Mouse (Mus musculus) WW6 (cell line): ENCODE measurements around the gene Slc31a1.

Source experiments
- DNase-seq: peaks from one replicate; pipeline ENCODE4 v3.0.0-alpha.2; 2013; ENCODE audit warnings: low read depth, low spot score

The Slc31a1 gene

DNA sequence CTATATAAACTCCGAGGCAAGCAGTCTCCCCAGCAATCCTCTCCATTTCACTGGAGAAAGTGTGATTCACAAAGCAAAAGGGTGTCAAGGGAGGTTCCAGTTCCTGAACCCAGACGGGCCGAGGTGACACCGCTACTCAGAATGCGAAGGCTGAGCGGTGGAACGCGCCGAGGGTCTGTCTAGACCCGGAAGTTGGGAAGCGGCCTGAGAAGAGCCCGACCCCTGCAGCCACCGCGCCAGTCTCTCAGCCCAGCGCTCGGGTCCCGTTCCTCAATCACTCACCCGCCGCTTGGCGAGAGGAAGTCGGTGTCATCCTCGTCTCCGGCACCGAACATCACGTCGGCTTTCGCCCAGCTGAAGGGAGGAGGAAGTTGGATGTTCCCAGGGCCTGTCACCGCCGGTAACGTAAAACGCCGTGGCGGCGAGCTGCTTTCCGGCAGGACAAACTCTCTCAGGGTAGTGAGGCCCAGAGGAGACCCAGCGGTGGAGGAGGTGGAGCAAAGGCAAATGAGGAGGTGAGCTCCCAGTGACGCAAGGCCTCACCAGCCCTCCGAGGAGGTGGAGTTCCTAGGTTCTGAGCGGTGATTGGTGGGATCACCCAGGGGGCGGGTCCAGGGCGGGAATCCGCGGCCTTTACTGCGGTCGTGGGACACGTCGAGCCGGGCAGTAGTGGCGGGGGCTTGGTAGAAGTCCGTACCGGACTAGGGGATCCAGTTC, at the start of gene Slc31a1, which contains the start of gene Fkbp15:
Gene Slc31a1 (plus strand): TSS at position 640 of the 717 bp plus-strand sequence.
Gene Fkbp15 (minus strand): TSS at position 461 of the 717 bp plus-strand sequence.
- peak; percentile 97 for DNase-seq

DNA sequence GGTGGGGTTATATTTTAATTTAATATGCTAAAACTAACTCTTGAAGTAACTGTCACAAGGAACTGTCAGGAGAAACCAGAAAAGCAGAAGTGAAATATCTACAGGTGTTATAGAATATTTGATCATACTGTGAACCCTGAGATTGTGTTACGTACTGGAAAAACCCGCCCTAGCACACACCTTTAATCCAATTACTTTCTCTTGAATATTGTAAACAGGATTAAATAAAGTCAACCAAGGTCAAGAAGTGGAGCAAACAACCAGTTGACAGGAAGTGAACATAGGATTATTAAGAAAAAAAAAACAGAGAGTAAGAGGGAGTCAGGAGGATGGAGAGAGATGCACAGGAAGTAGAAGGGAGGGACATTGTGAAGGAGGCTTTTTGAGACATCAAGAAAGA, 47.7 kb upstream of the Slc31a1 start:
- DNase-seq: no peak

- no peak for DNase-seq
These were observed 46.8 kb upstream of the Slc31a1 start for GRCm38 (mm10) chr4:62313641-62314211.

GRCm38 (mm10) chr4:62314516-62314915, 46.0 kb upstream of the Slc31a1 start:
- DNase-seq: no peak

DNA sequence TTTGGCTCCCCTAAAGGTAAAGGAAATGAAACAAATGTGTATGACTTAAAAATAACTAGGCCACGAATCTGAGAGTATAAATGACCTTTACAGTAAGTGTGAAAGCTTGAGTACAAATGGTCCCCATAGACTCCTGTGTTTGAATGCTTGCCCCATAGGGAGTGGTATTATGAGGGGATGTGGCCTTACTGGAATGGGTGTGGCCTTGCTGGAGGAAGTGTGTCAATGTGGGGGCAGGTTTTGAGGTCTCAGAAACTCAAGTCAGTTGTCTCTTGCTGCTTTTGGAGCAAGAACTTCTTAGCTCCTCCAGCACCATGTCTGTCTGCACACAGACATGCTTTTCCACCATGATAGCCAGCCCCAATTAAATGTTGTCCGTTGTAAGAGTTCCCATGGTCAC, 44.1 kb upstream of the Slc31a1 start:
- DNase-seq: no peak

DNA sequence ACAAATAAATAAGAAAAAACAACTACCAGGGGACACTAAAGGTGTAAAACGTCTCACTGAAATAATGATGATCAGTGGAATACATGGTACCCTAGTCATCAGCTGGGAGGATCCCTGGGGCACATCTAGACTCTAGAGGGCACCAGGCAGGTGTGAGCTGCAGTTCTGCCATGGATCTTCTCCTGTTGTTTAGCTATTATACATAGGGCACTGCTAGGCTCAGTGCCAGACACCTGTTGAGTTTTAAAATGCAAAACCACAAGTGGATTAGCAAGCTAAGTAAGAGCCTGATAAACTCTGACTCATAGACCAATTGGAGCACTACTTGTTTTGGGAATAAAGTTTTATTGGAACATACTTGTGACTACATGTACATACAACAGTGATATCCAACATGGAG, 42.2 kb upstream of the Slc31a1 start:
- DNase-seq: no peak

- DNase-seq: no peak
These were observed 37.8 kb upstream of the Slc31a1 start for GRCm38 (mm10) chr4:62322684-62323083.

- no peak for DNase-seq
These were observed 34.4 kb upstream of the Slc31a1 start for GRCm38 (mm10) chr4:62326111-62326510.

GRCm38 (mm10) chr4:62328941-62329660, 31.4 kb upstream of the Slc31a1 start:
- DNase-seq: no peak

GRCm38 (mm10) chr4:62331977-62332376, 28.6 kb upstream of the Slc31a1 start:
- DNase-seq: no peak

DNA sequence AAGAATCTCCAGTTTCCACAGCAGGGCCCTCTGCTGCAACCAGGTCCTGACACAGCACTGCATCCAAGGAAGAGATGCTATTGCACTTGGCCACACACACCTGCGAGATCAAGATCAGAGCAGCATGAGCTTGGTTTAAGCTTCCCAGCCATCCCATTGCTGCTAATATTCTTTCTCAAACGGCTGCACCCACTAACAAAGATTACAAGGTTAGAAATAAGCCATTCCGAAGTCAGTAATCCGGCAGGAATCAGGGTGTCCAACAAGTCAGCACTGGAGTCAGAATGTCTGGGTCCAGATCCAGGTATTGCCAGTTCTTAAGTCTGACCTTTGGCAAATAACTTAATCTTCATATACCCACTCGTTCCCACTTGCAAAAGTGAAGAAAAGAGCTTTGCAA, 22.0 kb upstream of the Slc31a1 start:
- no peak for DNase-seq

GRCm38 (mm10) chr4:62344000-62344399, 16.5 kb upstream of the Slc31a1 start:
- DNase-seq: no peak

DNA sequence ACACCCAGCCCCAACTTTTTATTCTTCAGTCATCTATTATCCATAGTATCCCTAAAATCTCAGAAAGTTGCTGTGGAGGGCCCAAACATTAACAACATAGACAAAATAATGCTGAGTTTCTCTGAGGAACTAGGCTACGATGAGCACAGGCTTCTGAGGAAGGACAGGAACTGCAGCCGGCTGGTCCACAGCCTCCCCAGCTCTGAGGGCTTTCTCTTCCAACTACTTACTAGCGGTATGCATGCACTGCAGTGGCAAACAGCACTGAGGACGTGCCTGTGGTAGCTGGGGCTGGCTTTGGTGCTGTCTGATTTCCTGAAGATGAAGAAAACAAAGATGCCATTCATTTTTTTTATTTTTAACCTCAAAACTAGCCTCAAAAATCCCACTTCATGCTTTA, 14.7 kb upstream of the Slc31a1 start:
- DNase-seq: no peak

DNA sequence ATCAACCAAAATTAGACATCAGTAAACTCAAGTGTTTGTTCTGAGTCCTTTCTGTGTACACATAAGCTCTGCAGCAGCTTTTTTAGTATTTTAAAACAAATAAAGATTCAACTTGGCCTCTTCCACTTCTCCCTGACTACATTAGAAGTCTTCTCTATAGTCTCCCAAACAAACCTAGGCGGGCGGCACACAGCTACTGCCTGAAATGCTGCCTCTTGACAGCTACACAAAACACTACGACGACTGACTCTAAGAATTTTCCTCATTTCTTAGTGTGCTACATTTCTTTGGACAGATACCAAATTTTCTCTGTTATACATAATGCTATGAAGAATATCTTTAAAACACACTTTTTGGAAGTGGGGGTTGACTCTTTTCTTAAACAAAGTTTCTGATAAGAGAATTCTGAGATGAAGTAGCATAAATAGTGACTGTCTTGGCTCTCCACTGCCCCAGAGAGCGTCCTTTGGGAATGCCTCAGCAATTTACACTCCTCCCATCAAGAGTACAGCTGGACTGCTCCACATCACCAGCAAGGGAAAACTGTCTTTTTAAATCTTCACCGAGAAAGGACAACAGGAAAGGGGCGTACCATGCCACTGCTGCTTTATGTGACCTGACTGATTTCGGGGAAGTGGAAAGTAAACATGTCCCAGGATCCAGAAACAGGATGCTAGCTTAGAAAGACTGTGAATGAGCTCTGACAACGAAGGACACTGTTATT, 12.8 kb upstream of the Slc31a1 start:
- DNase-seq: no peak

- DNase-seq: no peak
These were observed 12.2 kb upstream of the Slc31a1 start for GRCm38 (mm10) chr4:62348329-62348705.

- no peak for DNase-seq
These were observed 11.2 kb upstream of the Slc31a1 start for GRCm38 (mm10) chr4:62349371-62349770.

DNA sequence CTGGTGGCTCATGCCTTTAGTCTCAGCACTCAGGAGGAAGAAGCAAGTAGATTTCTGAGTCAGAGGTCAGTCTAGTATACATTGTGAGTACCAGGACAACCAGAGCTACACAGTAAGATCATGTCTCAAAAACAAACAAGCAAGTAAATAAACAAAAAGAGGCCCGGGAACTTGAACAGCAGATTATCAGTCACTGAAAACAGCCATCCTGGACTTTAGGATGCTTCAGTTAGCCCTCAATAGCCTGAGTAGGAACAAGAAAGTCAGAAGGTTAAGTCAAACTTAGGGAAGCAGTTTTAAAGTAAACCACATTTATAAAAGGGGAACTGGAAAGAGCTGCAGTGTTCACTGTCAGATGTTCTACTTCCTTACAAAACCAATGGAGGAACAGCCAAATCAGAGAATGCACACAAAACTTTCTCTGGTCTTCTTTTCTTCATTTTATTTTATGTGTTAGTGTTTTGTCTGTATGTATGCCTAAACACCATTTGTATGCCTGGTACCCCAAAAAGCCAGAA, 2.8 kb upstream of the Slc31a1 start:
- DNase-seq: no peak

GRCm38 (mm10) chr4:62359256-62359775, 1.2 kb upstream of the Slc31a1 start:
- no peak for DNase-seq

GRCm38 (mm10) chr4:62360805-62361455, 403 bp downstream of the Slc31a1 start:
- DNase-seq: no peak

DNA sequence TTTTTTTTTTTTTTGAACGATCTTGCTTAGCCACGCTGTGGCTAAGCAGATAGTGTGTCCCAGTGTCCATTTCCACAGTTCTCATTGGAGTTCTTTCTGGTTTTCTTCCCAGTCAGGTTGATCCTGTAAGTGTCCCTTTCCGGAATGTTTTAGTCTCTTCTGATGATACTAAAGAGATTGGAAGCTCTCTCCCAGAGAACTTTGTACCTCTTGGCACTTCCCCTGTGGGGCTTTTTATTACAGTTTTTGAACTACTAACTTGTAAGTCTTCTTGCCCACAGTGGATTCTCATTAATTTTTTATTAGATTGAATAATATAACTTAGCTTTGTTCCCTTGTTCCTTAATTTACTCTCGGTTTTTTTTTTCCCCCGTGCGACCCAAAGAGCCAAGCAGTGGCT, 1.0 kb downstream of the Slc31a1 start:
- DNase-seq: no peak

- DNase-seq: no peak
These were observed 1.5 kb downstream of the Slc31a1 start for GRCm38 (mm10) chr4:62361997-62362396.
